Mouse (Mus musculus) bone marrow macrophage, adult 2 months (primary cell): Measurements from ENCODE around the gene Ppp4r1.

Experiments
- CTCF ChIP-seq: IDR thresholded peaks from 2 replicates; pipeline ENCODE4 v1.5.1; 2012; ENCODE audit warnings: low read depth, mild to moderate bottlenecking, low read length, moderate library complexity
- POLR2A ChIP-seq: IDR thresholded peaks from 2 replicates; pipeline ENCODE4 v1.6.1; 2012; ENCODE audit warnings: mild to moderate bottlenecking, low read depth, low read length, borderline replicate concordance

- no peak for TF ChIP-seq POLR2A
- TF ChIP-seq CTCF = no peak
Measured at GRCm38 (mm10) chr17:65793307-65793930, 11.0 kb downstream of the Ppp4r1 start.
